In genomic region chr13:13956686-13957085, GRCm38 (mm10) we compare ENCODE assay signal across 23 mouse cellular contexts. TPM values are rescaled to one million over a fixed set of nuclear protein-coding genes. Genes with fewer than 3 reads are reported as not detected.
A peak's percentile ranks its signal among the peaks of the same experiment; 100 is the strongest.
DNase-seq lines count a peak whose midpoint lies in the region; ATAC-seq and TF ChIP-seq lines count a peak whose summit lies in the region.
"Had no signal": no experiment of that assay in that cellular context is flagged by ENCODE, and none has a peak within 500 bp of the region (broad histone marks: within the 10 kb centered on the region; RNA-seq: fewer than 3 reads in every experiment).

No protein-coding gene starts in this region.

- peak overlapping the region; percentile 99 for H3K27ac ChIP-seq in gastrocnemius, adult 2 months
- H3K27ac ChIP-seq in liver, adult 2 months (replicated peaks; ENCODE audit: insufficient read depth, low read depth, low read length): peak overlapping the region; percentile 41; the same call in 1 of the 2 replicates
- peak overlapping the region; percentile 25; the same call in 1 of the 2 replicates for H3K27ac ChIP-seq in liver, embryonic 15.5 days (replicated peaks)
- H3K27ac ChIP-seq in hindbrain, embryonic 14.5 days: no peak overlapping the region
- H3K27ac ChIP-seq: embryonic facial prominence, embryonic 12.5 days; forebrain, embryonic 13.5 days; intestine, embryonic 15.5 days had no signal

- peaks cover 13% of the 10 kb centered on the region; the same call in 1 of the 2 replicates for H3K79me2 ChIP-seq in liver, adult 2 months (ENCODE audit: control insufficient read depth, insufficient read depth, low read length)

- DNase-seq in gastrocnemius, adult 2 months: no peak
- no peak for DNase-seq in gastrocnemius, postnatal 14 days
- peak; percentile 53 for DNase-seq in liver, adult 2 months (ENCODE audit: extremely low read depth, low read depth, low spot score)
- DNase-seq in liver: no peak
- peak; percentile 9 for DNase-seq in kidney, postnatal 14 days
- no peak for DNase-seq in spleen, postnatal 4 days (ENCODE audit: low spot score in 2 of 2)
- DNase-seq in hindbrain, embryonic 14.5 days (ENCODE audit: low spot score): no peak
- DNase-seq: cerebellum, adult 18-20 months; cerebellum, postnatal 25 days; layer of hippocampus, postnatal 36 days; lung, adult 2 months; lung, postnatal 36 days; midbrain, embryonic 14.5 days; right cerebral cortex, adult 18-20 months; right cerebral cortex, postnatal 4 days; thymus, adult 2 months; thymus, postnatal 4 days had no signal

- H3K4me1 ChIP-seq in liver, adult 2 months (ENCODE audit: control insufficient read depth, insufficient read depth, low read length): peaks cover 11% of the 10 kb centered on the region
- H3K4me1 ChIP-seq in liver, embryonic 15.5 days (replicated peaks): peaks cover 43% of the 10 kb centered on the region
- peaks cover 8% of the 10 kb centered on the region for H3K4me1 ChIP-seq in hindbrain, embryonic 14.5 days (replicated peaks; ENCODE audit: control insufficient read depth, insufficient read depth, low read length)
- H3K4me1 ChIP-seq: intestine, embryonic 15.5 days had no signal

- H3K36me3 ChIP-seq in liver, adult 2 months (ENCODE audit: control insufficient read depth, insufficient read depth, low read length): no peaks in the 10 kb centered on the region
- H3K36me3 ChIP-seq in liver, embryonic 15.5 days (replicated peaks): peaks cover 14% of the 10 kb centered on the region; the same call in 1 of the 2 replicates
- H3K36me3 ChIP-seq in hindbrain, embryonic 14.5 days (replicated peaks; ENCODE audit: control insufficient read depth, insufficient read depth): no peaks in the 10 kb centered on the region
- H3K36me3 ChIP-seq: embryonic facial prominence, embryonic 12.5 days; intestine, embryonic 15.5 days had no signal

- H3K9ac ChIP-seq in liver, adult 2 months (ENCODE audit: low read depth, low read length): no peak overlapping the region
- no peak overlapping the region for H3K9ac ChIP-seq in liver, embryonic 15.5 days
- H3K9ac ChIP-seq in hindbrain, embryonic 14.5 days: no peak overlapping the region
- H3K9ac ChIP-seq: embryonic facial prominence, embryonic 12.5 days; forebrain, embryonic 13.5 days; intestine, embryonic 15.5 days had no signal

- no peak for TF ChIP-seq POLR2A in liver, adult 2 months (IDR thresholded peaks at IDR 0.05; ENCODE audit: extremely low read depth, insufficient read depth, low read length)

- intact Hi-C loops in gastrocnemius, adult 2 months (cut with DNase I): loop anchor here (5.0 to 10.0 kb wide), 3 partner anchors 81 to 658 kb away; partner anchors contain the start of genes Arid4b, Ggps1, Mrpl32 and Psma2
- intact Hi-C loops in gastrocnemius, postnatal 14 days (cut with DNase I; ENCODE audit: low total_unique reads): no loop called here

- ATAC-seq in liver, embryonic 15.5 days (ENCODE audit: insufficient read depth): no peak
- ATAC-seq in hindbrain, embryonic 14.5 days (ENCODE audit: low FRiP score): no peak
- ATAC-seq: CD4-positive, CD25-positive, alpha-beta regulatory T cell, adult 4 months; forebrain, embryonic 13.5 days; hindbrain, embryonic 16.5 days; intestine, embryonic 15.5 days had no signal

- H3K4me2 ChIP-seq in liver, embryonic 15.5 days: peak overlapping the region; percentile 41
- H3K4me2 ChIP-seq in hindbrain, embryonic 14.5 days (replicated peaks): no peak overlapping the region
- H3K4me2 ChIP-seq: forebrain, embryonic 13.5 days; intestine, embryonic 15.5 days had no signal

- no peak for TF ChIP-seq CTCF in gastrocnemius, adult 2 months (IDR thresholded peaks at IDR 0.05)
- no peak for TF ChIP-seq CTCF in liver, adult 2 months (IDR thresholded peaks at IDR 0.05; ENCODE audit: low read depth, low read length)

- no peaks in the 10 kb centered on the region for H3K27me3 ChIP-seq in liver, adult 2 months (ENCODE audit: control insufficient read depth, insufficient read depth, low read length)
- H3K27me3 ChIP-seq in liver, embryonic 15.5 days: no peaks in the 10 kb centered on the region
- H3K27me3 ChIP-seq in hindbrain, embryonic 14.5 days (ENCODE audit: control insufficient read depth, insufficient read depth, low read length): no peaks in the 10 kb centered on the region
- H3K27me3 ChIP-seq: embryonic facial prominence, embryonic 12.5 days; forebrain, embryonic 13.5 days; intestine, embryonic 15.5 days had no signal

- H3K4me3 ChIP-seq in gastrocnemius, adult 2 months: peak overlapping the region; percentile 77
- no peak overlapping the region for H3K4me3 ChIP-seq in liver, adult 2 months (ENCODE audit: insufficient read depth, low read depth, low read length)
- H3K4me3 ChIP-seq in liver, embryonic 15.5 days (replicated peaks): peak overlapping the region; percentile 7; the same call in 1 of the 2 replicates
- H3K4me3 ChIP-seq in hindbrain, embryonic 14.5 days (replicated peaks; ENCODE audit: low read length): no peak overlapping the region
- H3K4me3 ChIP-seq: embryonic facial prominence, embryonic 12.5 days; forebrain, embryonic 13.5 days; intestine, embryonic 15.5 days had no signal

- 20% methylated on average over 4 of the region's 4 CpGs for WGBS in liver, adult 2 months
- WGBS in liver, embryonic 15.5 days (ENCODE audit: insufficient replicate concordance): 70% methylated on average over 4 of the region's 4 CpGs
- WGBS in hindbrain, embryonic 14.5 days: 88% methylated on average over 4 of the region's 4 CpGs

- no peaks in the 10 kb centered on the region for H3K9me3 ChIP-seq in liver, embryonic 15.5 days (replicated peaks)
- no peaks in the 10 kb centered on the region for H3K9me3 ChIP-seq in hindbrain, embryonic 14.5 days (ENCODE audit: control insufficient read depth, low read length)
- H3K9me3 ChIP-seq: embryonic facial prominence, embryonic 12.5 days; forebrain, embryonic 13.5 days; intestine, embryonic 15.5 days had no signal

RNA-seq across cellular contexts. Expression of gene B3galnt2, which starts 2.4 kb away (rescaled TPM):
- total RNA-seq in gastrocnemius, adult 2 months (2021): 10 to 100 TPM; 88.5 to 89.4 TPM
- total RNA-seq in gastrocnemius, postnatal 14 days (2021): 10 to 100 TPM; 35.9 to 40.2 TPM
- total RNA-seq in liver, adult 2 months (2014; rRNA removed): 19.5 and 22.8 TPM in 2 replicates
- polyA plus RNA-seq in liver, adult 2 months (2012; rRNA removed): 23.6 and 29.5 TPM in 2 replicates
- 25.2 and 28.0 TPM in 2 replicates for polyA plus RNA-seq in liver, embryonic 15.5 days (2015; fragmentation: Nextera tagmentation; extraction: Ambion mirVana)
- polyA plus RNA-seq in hindbrain, embryonic 14.5 days (2014; fragmentation: Nextera tagmentation; extraction: Ambion mirVana): 15.6 and 17.2 TPM in 2 replicates

Comparison
In these comparisons a context has a peak if more than half of its experiments do, and no peak if none do; other contexts are left out.
1. DNase-seq: peak in liver, adult 2 months (single experiment) and kidney, postnatal 14 days (single experiment); none in gastrocnemius, adult 2 months (single experiment), gastrocnemius, postnatal 14 days (single experiment), liver (single experiment), spleen, postnatal 4 days (0 of 2) and hindbrain, embryonic 14.5 days (single experiment).
2. H3K4me3 ChIP-seq: peak in gastrocnemius, adult 2 months (single experiment) and liver, embryonic 15.5 days (single experiment); none in liver, adult 2 months (single experiment) and hindbrain, embryonic 14.5 days (single experiment).